Mouse (Mus musculus): ENCODE data around the gene Ythdf1.

Ythdf1 gene

DNA sequence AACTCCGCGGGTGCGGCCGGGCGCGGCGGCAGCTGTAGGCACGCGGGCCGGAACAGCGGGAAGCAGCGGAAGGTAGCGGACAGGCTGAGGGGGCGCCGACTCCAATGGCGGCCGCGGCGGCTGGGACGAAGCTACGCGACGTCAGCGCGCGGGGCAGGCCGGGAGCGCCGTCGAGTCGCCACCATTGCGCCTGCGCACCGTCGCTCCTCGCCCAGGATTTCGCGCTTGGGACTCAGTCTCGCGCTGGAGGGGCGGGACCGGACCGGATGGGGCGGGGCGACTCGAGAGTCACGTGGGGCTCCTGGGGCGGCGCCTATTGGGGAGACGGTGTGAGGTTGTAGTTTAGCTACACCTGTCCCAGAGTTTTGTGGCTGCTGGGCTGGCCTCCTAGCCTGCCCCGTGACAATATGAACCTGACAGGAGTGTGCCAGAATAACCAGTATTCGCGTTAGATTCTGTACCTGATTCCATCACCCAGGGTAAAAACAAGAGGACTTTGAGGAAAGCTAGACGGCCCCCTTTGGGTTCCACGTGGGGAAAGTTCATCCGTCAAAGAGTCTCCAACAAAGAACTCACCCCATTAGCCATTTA lies at the start of gene Ythdf1:
Gene Ythdf1, minus strand, starts transcription at position 140 of the 591 bp plus-strand sequence.
- DNase-seq (ENCODE audit: low spot score in 2 of 2): peak; percentile 98 to 99

DNA sequence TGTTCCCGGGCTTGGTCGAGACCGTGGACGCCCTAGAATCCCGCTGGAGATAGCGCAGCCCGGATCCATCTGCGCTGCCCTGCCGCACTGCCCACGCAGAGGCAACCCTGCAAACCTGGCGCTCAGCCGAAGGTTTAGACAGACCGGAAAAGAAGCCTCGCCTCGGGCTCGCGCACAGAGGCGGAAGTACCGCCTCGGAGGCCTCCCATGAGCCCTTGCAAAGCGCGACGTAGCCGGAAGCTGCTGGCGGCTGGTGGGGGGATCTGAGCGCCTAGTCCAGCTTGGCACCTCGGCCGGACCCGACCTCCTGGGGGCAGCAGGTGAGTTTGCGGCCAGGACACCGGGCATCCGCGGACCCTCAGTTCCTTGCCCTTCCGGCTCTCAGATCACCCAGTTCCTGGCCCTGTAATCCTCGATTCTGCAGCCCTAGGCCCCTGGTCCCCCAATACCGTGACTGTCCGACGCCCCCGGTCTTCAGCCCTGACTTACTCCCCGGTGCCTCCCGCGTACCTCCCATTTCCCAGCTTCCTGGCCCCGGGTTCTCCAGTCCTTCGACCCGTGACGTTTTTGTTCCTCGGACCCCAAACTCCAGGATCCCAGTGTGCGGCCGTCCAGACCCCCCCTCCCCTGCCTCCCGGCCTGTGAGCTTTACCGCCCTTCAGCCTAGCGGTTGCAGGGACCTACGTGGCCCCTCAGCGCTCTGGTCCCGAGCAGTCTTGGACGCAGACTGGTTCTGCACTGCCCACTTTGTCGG lies 46.4 kb upstream of the Ythdf1 start, which contains the start of gene Arfgap1:
Gene Arfgap1, plus strand, starts transcription at position 216 of the 754 bp plus-strand sequence.
- peak; percentile 79 to 90 for DNase-seq (ENCODE audit: low spot score in 2 of 2)

DNA sequence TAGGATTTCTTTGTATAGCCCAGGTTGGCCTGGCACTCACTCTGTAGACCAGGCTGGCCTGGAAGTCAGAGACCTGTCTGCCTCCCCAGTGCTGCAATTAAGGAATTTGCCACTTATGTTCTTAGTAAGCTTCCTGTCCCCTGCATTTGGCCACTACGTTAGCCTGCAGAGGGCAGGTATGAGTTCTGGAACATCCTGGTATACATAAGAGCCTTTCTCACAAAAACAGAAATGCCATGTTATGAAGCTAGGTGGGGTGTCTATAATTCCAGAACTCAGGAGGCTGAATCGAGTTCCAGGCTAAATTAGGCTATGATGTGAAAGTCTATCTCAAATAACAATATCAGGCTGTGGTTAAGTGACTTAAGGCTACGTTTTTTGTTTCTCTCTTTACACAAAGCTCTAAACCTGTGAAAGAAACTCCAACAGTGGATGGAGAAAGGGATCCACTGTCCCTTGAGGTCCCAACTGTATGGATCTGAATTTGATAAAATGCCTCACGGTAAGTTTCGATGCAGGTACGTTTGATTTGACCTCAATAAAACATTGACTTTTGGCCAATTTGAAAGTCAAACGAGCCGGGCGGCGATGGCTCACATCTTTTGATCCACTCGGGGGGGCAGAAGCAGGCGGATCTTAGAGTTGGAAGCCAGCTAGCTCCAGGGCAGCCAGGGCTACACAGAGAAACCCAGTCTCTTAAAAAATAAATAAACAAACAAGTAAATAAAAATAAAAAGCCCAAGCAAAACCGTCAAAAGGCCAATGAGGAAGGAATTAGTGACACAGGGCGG lies 45.5 kb upstream of the Ythdf1 start:
- DNase-seq (ENCODE audit: low spot score in 2 of 2): peak in 1 of 2 experiments; percentile 34

DNA sequence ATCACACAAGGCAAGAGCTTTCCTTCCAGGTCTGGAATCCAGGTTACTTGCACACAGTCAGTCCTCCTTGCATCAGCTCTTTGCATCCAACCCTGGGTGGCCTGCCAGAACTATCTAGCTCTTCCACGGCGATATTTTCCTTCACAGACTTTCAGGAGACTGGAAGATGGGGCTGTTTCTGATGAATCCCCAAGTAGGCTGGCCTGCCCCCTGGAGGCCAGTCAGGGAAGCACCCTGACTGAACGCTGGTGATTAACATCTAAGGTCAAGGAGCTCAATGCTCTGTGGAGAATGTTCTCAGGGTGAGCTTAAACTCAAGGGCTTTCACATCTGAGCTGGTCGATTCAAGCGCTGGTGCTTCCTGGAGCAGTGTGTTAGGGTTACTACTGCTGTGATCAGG lies 43.2 kb upstream of the Ythdf1 start:
- peak; percentile 51 to 78 for DNase-seq (ENCODE audit: low spot score in 2 of 2)

DNA sequence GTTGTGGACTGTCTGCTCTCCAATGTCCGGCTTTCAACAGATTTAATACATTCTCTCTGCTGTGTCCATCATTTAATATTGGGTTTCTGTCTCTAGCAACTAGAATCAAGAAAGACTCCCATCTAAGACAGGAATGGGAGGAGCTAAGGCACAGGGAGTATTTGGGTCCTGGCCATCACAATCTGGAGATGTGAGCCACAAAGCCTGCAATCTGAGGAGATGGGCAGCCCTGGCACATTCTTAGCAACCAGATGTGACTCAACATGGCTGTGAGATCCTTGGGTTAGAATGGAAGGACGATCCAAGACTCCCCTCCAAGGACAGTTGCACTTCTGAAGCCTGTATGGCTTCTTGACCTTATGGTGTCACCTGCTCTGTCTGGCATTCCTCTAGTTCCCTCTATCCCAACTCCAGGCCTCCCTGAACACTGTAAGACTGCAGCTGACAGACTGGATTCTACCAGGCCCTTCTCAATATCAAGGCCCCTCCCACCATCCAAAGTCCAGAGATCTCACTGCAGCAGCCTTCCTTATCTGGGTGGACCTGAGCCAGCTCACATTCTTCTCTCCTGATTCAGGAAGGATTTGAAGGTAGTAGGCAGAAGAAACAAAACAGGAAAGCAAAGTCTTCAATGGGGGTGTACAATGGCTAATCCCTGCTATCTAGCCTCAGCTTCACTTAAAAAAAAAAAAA lies 42.0 kb upstream of the Ythdf1 start:
- DNase-seq (ENCODE audit: low spot score in 2 of 2): no peak

DNA sequence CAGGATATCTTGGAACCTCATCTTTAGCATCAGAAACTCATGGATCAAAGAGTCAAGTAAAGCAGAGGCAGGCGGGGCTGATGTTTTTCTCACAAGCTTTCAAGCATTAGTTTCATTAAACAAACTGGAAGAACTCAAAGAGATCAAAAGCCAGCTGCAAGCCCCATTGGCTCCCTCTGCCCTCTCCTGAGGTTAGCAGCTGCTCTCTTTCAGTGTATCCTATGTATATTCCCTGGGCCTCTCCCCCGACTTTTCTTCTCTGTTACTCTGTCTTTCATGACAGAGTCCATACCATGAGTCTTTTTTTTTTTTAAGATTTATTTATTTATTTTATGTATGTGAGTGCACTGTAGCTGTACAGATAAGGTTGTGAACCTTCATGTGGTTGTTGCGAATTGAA lies 39.4 kb upstream of the Ythdf1 start:
- DNase-seq (ENCODE audit: low spot score in 2 of 2): no peak

DNA sequence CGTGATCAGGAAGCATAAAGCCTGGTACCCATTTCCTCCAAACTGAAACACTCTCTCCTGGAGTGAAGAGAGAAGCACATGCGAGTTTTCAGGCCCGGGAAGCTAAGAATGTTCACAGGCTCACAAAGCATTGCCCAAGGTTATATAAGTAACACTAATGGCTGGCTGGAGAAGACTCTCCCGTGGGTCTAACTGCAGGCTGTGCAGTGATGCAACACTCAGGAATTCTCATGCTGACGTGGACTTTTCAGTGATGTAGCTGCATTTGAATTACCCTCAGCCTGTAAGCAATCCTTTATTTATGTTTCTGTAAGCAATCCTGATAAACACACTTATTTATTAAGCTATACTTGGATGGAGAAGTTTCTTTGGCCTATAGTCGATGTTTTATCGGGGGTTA lies 38.9 kb upstream of the Ythdf1 start:
- DNase-seq (ENCODE audit: low spot score in 2 of 2): no peak

DNA sequence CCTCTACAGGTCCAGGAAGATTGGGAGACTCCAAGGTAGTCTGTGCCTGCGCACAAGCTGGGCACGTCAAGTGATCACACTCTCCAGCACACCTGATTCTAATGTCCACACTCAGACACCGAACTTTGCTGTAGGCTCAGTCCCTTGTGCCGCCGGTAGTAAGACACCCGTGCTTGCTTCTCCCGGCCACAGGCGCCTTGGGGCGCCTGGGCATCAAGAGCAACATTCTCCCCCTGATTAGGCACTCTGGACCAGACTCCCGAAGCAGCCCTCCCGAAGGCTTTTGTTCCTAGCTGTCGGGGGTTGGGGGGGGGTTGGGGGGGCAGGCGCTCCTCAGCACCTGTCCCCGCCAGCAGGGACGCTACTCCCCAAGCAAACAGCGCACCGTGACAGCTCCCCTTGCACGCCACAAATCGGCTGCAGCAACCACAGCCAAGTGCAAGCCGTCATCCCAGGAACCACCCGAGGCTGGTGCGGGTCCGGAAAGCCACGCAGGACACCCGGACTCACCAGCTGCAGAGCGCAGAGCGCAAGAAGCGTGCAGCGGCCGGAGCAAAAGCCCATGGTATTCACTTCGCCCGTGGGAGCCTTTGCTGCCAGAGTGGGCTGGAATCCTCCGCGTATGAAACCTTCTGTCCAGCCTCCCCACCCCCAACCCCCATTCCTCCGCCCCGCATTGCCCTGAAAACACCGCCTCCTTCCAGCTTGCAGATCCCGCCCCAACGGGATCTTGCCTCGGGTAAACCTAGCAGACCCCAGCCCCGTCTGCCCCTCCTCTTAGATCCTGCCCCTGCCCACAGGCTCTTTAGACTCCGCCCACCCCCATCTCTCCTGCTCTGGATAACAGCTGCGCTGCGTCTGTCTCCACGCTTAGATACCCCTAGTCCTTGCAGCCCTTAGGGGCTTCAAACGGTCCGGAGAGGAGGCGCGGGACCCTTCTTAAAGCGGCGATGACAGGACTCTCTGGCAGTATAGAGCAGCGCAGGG lies 33.6 kb upstream of the Ythdf1 start, which contains the start of gene Nkain4:
Gene Nkain4, minus strand, starts transcription at position 639 of the 987 bp plus-strand sequence.
- DNase-seq (ENCODE audit: low spot score in 2 of 2): no peak

DNA sequence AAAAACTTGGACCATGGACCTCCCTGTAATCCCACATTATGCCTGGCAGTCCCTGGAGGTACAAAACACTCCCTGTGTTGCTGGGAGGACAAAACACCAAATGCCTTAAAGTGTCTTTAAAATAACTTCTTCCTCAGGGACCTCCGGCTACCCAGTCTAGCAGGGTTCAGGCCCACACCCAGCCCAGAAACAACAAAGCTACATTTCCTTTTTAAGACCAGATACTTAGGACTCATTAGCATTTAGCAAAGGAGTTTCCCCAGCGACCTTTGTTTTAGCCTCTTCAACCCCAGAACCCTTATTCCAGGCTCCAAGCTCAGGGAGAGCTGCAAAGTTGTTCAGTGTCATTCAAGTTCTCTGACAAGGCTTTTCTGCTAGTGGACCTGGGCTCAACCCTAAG lies 32.9 kb upstream of the Ythdf1 start:
- no peak for DNase-seq (ENCODE audit: low spot score in 2 of 2)

DNA sequence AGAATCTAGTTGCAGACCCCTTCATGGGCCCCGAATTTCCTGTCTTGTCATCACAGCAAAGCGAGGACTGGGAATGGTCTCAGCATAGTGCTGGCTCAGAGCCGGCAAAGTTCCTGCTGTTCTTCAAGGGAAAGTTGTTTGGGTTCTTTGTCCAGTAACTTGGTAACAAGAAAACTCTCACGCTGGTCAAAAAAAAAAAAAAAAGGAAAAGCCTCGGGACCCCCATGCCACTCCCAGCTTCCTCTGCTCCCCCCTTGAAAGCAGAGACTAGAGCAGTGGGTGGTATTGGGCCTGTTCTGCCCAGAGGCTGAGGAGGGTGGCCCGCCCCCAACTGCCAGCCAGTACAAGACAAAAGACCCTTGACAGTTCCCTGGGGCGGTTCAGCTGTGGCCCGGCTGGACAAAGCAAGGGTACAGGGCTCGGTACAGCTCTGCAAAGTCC lies 32.0 kb upstream of the Ythdf1 start:
- no peak for DNase-seq (ENCODE audit: low spot score in 2 of 2)

DNA sequence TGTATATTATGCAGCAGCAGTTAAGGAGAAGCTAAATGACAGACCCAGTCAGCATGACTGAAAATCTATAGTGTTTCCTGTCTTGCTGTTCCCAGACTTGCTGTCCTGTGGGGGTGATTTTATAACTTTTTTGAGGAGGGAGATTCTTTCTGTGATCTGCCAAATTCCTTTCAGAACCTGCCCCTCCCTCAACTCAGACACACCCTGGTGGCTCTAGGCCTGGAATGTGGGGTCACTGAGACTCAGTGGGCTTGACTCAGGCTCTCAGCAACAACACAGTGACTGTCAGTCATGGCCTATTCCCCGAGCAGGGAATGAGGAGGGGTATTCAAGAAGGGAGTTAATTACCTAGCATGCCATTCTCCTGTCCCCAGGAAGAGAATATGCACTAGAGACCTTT lies 29.2 kb upstream of the Ythdf1 start:
- no peak for DNase-seq (ENCODE audit: low spot score in 2 of 2)

DNA sequence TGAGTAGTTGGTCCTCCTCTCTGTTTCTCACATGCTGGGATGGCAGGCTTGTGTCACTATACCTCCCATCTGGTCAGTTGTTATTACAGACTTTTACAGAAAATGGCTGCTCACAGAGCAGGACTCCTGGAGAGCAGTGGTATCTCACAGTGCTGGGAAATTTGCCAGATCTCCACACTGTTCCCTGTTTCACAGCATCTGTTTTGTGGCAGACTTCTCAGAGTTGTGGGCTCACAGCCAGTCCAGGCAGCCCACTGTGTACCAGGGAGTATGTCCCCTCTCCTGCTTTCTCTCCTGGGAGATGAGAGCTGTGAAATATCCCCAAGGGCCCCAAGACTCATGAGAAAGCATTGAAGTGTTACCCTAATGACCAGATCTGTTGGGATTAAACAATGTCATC lies 21.1 kb upstream of the Ythdf1 start:
- no peak for DNase-seq (ENCODE audit: low spot score in 2 of 2)

DNA sequence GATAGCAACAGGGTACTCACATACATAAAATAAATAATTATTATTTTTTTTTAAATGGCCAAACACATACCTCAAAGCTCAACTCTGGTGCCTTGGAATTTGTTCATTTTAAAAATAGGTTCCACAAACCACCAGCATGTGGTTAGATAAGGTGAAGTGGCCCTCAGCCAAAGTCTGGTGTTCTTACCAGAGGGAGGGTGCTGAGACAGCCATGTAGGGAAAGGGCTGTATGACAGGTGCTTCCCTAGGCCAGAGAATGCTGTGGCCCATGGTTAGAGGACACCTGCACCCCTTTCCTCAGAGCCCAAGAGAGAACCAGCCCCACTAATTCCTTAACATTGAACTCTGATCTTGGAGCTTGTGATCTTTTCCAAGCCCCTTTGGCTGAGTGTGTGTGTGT lies 19.4 kb upstream of the Ythdf1 start:
- DNase-seq (ENCODE audit: low spot score in 2 of 2): no peak

DNA sequence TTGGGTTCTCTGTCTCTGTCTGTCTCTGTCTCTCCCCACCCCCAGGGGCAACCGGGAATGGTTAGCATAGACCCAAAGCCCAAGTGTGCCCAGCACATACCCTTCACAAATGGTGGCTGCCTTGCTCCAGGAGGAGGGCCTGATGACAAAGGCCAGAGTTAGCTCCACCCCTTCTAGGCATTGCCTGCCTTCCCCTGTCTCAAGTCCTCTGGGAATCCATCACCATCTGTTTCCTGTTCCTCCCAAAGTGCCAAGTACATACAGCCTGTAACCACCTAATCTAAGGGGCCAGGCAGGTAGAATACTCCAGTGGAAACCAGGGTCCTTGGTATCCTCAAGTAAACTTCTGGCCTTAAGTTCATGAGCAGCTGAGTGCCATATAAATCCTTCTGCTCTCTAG lies 11.7 kb upstream of the Ythdf1 start:
- DNase-seq (ENCODE audit: low spot score in 2 of 2): no peak

DNA sequence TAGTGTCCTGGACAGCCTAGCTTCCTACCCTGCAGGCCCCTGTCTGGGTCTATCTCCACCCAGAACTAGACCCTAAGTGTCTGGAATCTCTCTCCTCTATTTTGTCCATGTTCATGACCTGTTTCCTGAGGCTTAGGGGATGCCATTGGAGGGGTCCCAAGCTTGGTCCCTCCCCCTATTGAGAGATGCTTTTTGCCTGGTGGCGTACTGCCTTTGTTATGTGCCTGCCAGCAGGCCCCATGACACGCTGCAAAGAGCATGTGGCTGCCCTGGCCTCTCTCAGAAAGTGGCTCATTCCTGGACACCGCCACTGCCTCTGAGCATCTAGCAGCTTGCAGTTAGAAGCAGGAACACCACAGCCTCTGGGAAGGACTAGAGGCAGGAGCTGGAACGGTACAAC lies 8.0 kb upstream of the Ythdf1 start, which contains the start of gene Birc7:
Gene Birc7, plus strand, starts transcription at position 301 of the 400 bp plus-strand sequence.
- DNase-seq (ENCODE audit: low spot score in 2 of 2): no peak

DNA sequence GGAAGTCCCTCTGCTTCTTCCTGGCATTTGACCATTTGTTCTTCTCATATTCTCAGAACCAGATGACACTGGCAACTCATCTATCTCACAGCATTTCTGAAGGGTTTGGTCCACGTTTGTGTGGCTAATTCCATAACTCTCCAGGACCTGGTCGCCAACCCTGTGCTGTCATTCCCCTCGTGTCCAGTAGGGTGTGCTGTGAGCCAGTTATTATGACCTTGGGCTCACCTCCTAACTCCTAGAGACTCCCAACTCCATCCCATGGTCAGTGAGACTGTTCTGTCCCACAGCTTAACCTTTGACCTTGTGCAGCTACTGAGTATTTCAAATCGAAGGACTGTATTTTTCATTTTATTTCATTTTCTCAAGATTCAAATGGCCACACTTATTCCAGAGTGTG lies 4.4 kb upstream of the Ythdf1 start:
- DNase-seq (ENCODE audit: low spot score in 2 of 2): peak; percentile 52 to 75

DNA sequence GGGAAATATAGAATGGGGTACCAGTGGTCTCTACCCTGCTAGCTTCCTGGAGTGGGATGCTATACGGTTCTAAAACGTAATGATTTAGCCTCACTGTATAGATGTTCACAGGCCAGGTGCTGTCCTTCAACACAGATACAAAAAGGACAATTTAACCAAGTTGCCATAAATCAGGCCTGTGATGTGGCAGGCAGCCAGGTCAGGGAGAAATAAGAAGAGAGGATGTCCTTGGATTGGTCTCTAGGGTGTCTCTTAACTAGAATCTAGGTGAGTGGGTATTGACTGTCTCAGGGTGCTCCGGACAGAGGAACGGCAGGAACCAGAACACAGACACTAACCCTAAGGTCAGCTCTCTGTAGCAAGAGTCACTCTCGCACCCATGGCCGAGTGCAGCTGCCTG lies 2.0 kb upstream of the Ythdf1 start:
- no peak for DNase-seq (ENCODE audit: low spot score in 2 of 2)

DNA sequence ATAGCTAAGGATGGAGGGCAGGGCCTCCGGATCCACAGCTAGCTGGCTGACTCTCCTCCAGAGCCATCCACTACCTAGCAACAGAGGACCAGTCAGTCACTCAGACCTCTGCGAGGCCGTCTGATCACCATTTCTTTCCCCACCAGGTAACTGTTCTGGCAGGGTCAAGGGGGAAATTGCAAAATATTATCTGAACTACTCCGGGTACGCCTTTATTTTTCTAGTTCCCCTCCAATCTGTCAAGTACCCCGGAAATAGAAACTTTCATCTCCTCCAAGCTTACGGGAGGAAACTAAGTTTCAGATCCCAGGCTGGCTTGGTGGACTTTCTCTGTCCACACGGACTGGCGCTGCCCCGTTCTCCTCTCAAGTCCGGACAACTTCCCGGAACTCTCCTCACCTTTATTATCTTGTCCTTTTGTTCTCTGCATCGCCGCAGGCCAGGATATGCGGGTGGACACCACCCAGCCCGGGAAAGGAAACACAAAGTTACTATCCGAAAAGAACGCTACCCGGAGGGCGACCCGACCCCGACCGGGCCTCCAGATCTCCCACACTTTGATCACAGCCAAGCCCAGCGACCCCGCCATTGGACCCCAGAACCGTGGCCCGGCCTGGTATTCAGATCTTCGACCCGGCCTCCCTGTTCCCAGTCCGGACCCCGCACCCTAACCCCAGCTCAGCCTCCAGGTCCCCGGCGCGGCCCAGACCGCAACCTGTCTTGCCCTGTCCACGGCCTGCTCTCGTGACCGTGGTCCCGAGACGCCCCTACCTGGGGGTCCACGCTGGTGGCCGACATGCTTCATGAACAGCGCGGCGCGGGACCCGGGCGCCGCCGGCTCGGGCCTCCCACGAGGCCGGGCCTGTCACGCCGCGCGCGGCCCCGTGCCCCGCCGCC lies 588 bp downstream of the Ythdf1 start:
- peak; percentile 60 to 64 for DNase-seq (ENCODE audit: low spot score in 2 of 2)

DNA sequence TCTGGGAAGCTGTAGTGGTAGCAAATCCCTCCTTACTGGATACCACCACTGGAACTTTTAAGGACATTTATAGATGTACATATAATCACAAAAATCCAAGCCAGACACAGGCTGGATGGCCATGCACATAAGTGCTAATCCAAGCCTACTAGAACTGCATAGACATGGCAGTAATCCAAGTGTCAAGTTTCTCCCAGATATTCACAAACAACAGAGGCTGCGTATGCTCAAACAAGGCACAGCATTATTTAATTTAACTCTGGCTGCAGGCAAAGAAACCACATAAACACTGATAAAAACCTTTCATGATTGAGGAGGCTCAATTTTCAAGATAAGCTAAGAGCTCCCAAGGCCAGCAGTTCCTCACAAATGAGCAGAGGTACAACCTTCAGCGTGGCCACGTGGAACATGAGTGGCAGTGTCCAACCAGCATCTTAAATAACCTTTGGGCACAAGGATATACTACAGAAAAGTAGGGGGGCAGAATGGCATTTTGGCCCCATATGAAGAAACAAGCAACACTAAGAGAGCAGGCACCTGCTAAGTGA lies 4.8 kb downstream of the Ythdf1 start:
- no peak for DNase-seq (ENCODE audit: low spot score in 2 of 2)

All from spleen, postnatal 10 days (tissue).